Mouse (Mus musculus) liver, embryonic 15.5 days (tissue): ENCODE results near the gene Glt8d2. TPM values are rescaled to one million over a fixed set of nuclear protein-coding genes. Genes with fewer than 3 reads are reported as not detected.
"Not testable (repeated sequence)": the region's sequence is repeated elsewhere in the genome, so short reads cannot be mapped to it uniquely, and the experiment has no call there.

Experiments
- ATAC-seq: fragments of 200-750 bp; cut with Nextera tagmentation; 2 replicates; pipeline ENCODE4 v1.8.0; 2017; ENCODE audit warnings: moderate number of reproducible peaks, mild to moderate bottlenecking, moderate library complexity; ENCODE audit not compliant: insufficient read depth
- H3K27ac ChIP-seq: fragments of 300-500 bp; sonication (generic); replicated peaks from 2 replicates; pipeline ENCODE4 v1.5.1; 2015; ENCODE audit warnings: mild to moderate bottlenecking, inconsistent platforms
- H3K27me3 ChIP-seq: fragments of 300-500 bp; sonication (generic); 2 replicates; pipeline ENCODE4 v1.6.1; 2015; ENCODE audit warnings: mild to moderate bottlenecking, inconsistent platforms
- H3K36me3 ChIP-seq: fragments of 300-500 bp; sonication (generic); replicated peaks from 2 replicates; pipeline ENCODE4 v1.6.1; 2015; ENCODE audit warnings: moderate library complexity, mild to moderate bottlenecking, inconsistent platforms
- H3K4me1 ChIP-seq: fragments of 300-500 bp; sonication (generic); replicated peaks from 2 replicates; pipeline ENCODE4 v1.6.1; 2015; ENCODE audit warnings: inconsistent platforms
- H3K4me2 ChIP-seq: fragments of 300-500 bp; sonication (generic); 2 replicates; pipeline ENCODE4 v1.6.1; 2015; ENCODE audit warnings: moderate library complexity, mild to moderate bottlenecking, inconsistent platforms
- H3K4me3 ChIP-seq: fragments of 300-500 bp; sonication (generic); replicated peaks from 2 replicates; pipeline ENCODE4 v1.5.1; 2015; ENCODE audit warnings: mild to moderate bottlenecking, inconsistent platforms
- H3K9ac ChIP-seq: fragments of 300-500 bp; sonication (generic); 2 replicates; pipeline ENCODE4 v1.6.1; 2015; ENCODE audit warnings: moderate library complexity, mild to moderate bottlenecking, inconsistent platforms
- H3K9me3 ChIP-seq: fragments of 300-500 bp; sonication (generic); replicated peaks from 2 replicates; pipeline ENCODE4 v1.6.1; 2016; ENCODE audit warnings: inconsistent platforms
- WGBS: fragments of 180-500 bp; shearing (Covaris S2); methylation state at CpG from one replicate; pipeline ENCODE4 v1.1.7; 2015; ENCODE audit warnings: mixed read lengths; ENCODE audit not compliant: insufficient replicate concordance; 5-methylcytosine and 5-hydroxymethylcytosine counted together
- polyA plus RNA-seq: library from polyadenylated mRNA; unstranded; fragments of >200 nt; fragmentation: Nextera tagmentation; extraction: Ambion mirVana; gene quantifications from 2 replicates; pipeline ENCODE4 v1.2.1, GENCODE M21; 2015

Gene Glt8d2
- polyA plus RNA-seq, 1 experiment from 2014 or later, result 0.63 TPM

- Histone ChIP-seq H3K27ac (no peak overlapping the region), H3K9me3 (no peaks in the 10 kb centered on the region), H3K9ac (no peak overlapping the region), H3K4me3 (no peak overlapping the region), H3K4me2 (no peak overlapping the region), H3K27me3 (no peaks in the 10 kb centered on the region), H3K4me1 (no peaks in the 10 kb centered on the region), H3K36me3 (peaks cover 84% of the 10 kb centered on the region)
- 87% methylated on average over 9 of the region's 9 CpGs for WGBS
- ATAC-seq, result no peak
Measured at GRCm38 (mm10) chr10:82641481-82641880, 49.0 kb downstream of the Glt8d2 start.

GRCm38 (mm10) chr10:82639032-82639698 lies 51.3 kb downstream of the Glt8d2 start:
- no peak overlapping the region for H3K4me3 ChIP-seq
- no peak overlapping the region for H3K27ac ChIP-seq
- H3K9ac ChIP-seq, result no peak overlapping the region
- no peaks in the 10 kb centered on the region for H3K4me1 ChIP-seq
- no peak overlapping the region for H3K4me2 ChIP-seq
- H3K36me3 ChIP-seq, result peaks cover 71% of the 10 kb centered on the region
- no peaks in the 10 kb centered on the region for H3K9me3 ChIP-seq
- ATAC-seq, result no peak
- 83% methylated on average over 8 of the region's 8 CpGs for WGBS
- no peaks in the 10 kb centered on the region for H3K27me3 ChIP-seq

GRCm38 (mm10) chr10:82636321-82636720 lies 54.1 kb downstream of the Glt8d2 start:
- no peak overlapping the region for H3K4me3 ChIP-seq
- H3K27ac ChIP-seq, result no peak overlapping the region
- H3K27me3 ChIP-seq, result no peaks in the 10 kb centered on the region
- WGBS, result 78% methylated on average over 3 of the region's 3 CpGs
- peaks cover 64% of the 10 kb centered on the region for H3K36me3 ChIP-seq
- H3K4me2 ChIP-seq, result no peak overlapping the region
- H3K9me3 ChIP-seq, result no peaks in the 10 kb centered on the region
- ATAC-seq, result no peak
- H3K4me1 ChIP-seq, result peaks cover 5% of the 10 kb centered on the region
- no peak overlapping the region for H3K9ac ChIP-seq

- H3K27ac ChIP-seq, result no peak overlapping the region
- peaks cover 18% of the 10 kb centered on the region for H3K4me1 ChIP-seq
- H3K9me3 ChIP-seq, result no peaks in the 10 kb centered on the region
- H3K4me2 ChIP-seq, result no peak overlapping the region
- H3K36me3 ChIP-seq, result peaks cover 46% of the 10 kb centered on the region
- H3K4me3 ChIP-seq, result no peak overlapping the region
- WGBS, result 93% methylated on average over 7 of the region's 7 CpGs
- no peaks in the 10 kb centered on the region for H3K27me3 ChIP-seq
- no peak overlapping the region for H3K9ac ChIP-seq
- ATAC-seq, result no peak
Measured at GRCm38 (mm10) chr10:82634348-82634747, 56.1 kb downstream of the Glt8d2 start.

GRCm38 (mm10) chr10:82632496-82633280 lies 57.8 kb downstream of the Glt8d2 start:
- Histone ChIP-seq H3K9ac (no peak overlapping the region), H3K27ac (no peak overlapping the region), H3K36me3 (peaks cover 32% of the 10 kb centered on the region), H3K27me3 (no peaks in the 10 kb centered on the region), H3K4me3 (no peak overlapping the region), H3K4me1 (peaks cover 27% of the 10 kb centered on the region), H3K9me3 (no peaks in the 10 kb centered on the region), H3K4me2 (no peak overlapping the region)
- WGBS, result 88% methylated on average over 12 of the region's 12 CpGs
- ATAC-seq, result no peak

- H3K4me2 ChIP-seq, result peak overlapping the region; percentile 82
- H3K4me1 ChIP-seq, result peaks cover 27% of the 10 kb centered on the region
- peaks cover 21% of the 10 kb centered on the region for H3K36me3 ChIP-seq
- H3K27ac ChIP-seq, result no peak overlapping the region
- no peaks in the 10 kb centered on the region for H3K9me3 ChIP-seq
- H3K4me3 ChIP-seq, result peak overlapping the region; percentile 76
- ATAC-seq, result no peak
- H3K9ac ChIP-seq, result no peak overlapping the region
- H3K27me3 ChIP-seq, result no peaks in the 10 kb centered on the region
- 80% methylated on average over 7 of the region's 7 CpGs for WGBS
Measured at GRCm38 (mm10) chr10:82631133-82631532, 59.3 kb downstream of the Glt8d2 start.

- 15% methylated on average over 7 of the region's 7 CpGs for WGBS
- peaks cover 27% of the 10 kb centered on the region for H3K4me1 ChIP-seq
- H3K36me3 ChIP-seq, result peaks cover 21% of the 10 kb centered on the region
- no peaks in the 10 kb centered on the region for H3K9me3 ChIP-seq
- H3K4me2 ChIP-seq, result peak overlapping the region; percentile 82
- peak overlapping the region; percentile 85 for H3K27ac ChIP-seq
- no peak for ATAC-seq
- H3K9ac ChIP-seq, result peak overlapping the region; percentile 82
- peak overlapping the region; percentile 76 for H3K4me3 ChIP-seq
- H3K27me3 ChIP-seq, result no peaks in the 10 kb centered on the region
Measured at GRCm38 (mm10) chr10:82630497-82630896, 60.0 kb downstream of the Glt8d2 start.

- Histone ChIP-seq H3K27ac (peak within 1 kb of the TSS; percentile 85), H3K4me2 (peak within 1 kb of the TSS; percentile 93), H3K9ac (peak within 1 kb of the TSS; percentile 82), H3K36me3 (peaks cover 18% of the 10 kb centered on the region), H3K4me1 (peaks cover 27% of the 10 kb centered on the region), H3K4me3 (peak within 1 kb of the TSS; percentile 76)
- not testable (repeated sequence) for H3K9me3 ChIP-seq, H3K27me3 ChIP-seq
- ATAC-seq, result peak; percentile 96
- under 1% methylated on average over 76 of the region's 78 CpGs for WGBS
Measured at GRCm38 (mm10) chr10:82629586-82630255, 60.7 kb downstream of the Glt8d2 start, which contains the start of gene Tdg. Gene Tdg (plus strand): TSS chr10:82629828.

GRCm38 (mm10) chr10:82629111-82629585 lies 61.3 kb downstream of the Glt8d2 start:
- Histone ChIP-seq H3K27ac (peak overlapping the region; percentile 69), H3K4me1 (peaks cover 27% of the 10 kb centered on the region), H3K4me2 (peak overlapping the region; percentile 93), H3K4me3 (peak overlapping the region; percentile 76), H3K27me3 (no peaks in the 10 kb centered on the region), H3K36me3 (peaks cover 18% of the 10 kb centered on the region), H3K9me3 (no peaks in the 10 kb centered on the region), H3K9ac (peak overlapping the region; percentile 66)
- peak; percentile 16; the same call in 1 of the 2 replicates for ATAC-seq
- WGBS, result 7% methylated on average over 11 of the region's 11 CpGs

- H3K4me3 ChIP-seq, result peak overlapping the region; percentile 80
- peak overlapping the region; percentile 76; the same call in 1 of the 2 replicates for H3K9ac ChIP-seq
- H3K4me1 ChIP-seq, result peaks cover 12% of the 10 kb centered on the region
- H3K4me2 ChIP-seq, result peak overlapping the region; percentile 87
- peak overlapping the region; percentile 68 for H3K27ac ChIP-seq
- H3K27me3 ChIP-seq, ATAC-seq, H3K36me3 ChIP-seq, H3K9me3 ChIP-seq: not testable (repeated sequence)
- 1% methylated on average over 2 of the region's 2 CpGs for WGBS
Measured at GRCm38 (mm10) chr10:82623553-82623932, 66.9 kb downstream of the Glt8d2 start.
